Mouse (Mus musculus): ENCODE results near the gene Ndufaf5.

DNA sequence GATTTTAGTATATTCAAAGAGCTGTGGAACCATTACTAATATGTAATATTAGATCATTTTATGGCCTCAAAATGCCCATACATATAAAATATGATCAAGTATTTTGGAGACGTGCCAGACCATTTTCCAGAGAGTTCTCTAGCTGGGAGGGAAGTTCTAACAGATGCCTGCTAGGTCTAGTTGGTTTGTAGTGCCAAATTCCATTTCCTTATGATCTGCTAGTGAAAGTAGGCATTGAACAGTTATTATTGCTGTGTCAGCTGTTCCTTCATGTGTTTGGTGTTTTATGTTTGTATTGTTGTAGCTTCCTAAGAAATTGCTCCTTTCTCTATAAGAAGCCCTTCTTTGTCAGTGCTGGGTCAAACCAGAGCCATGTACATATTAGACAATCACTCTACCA is 45.5 kb downstream of the Ndufaf5 start:
- TF ChIP-seq CTCF (IDR thresholded peaks at IDR 0.05; ENCODE audit: control insufficient read depth, insufficient read depth, insufficient read length): no peak
- TF ChIP-seq MAX (IDR thresholded peaks at IDR 0.05): no peak
- TF ChIP-seq USF1 (IDR thresholded peaks at IDR 0.05; ENCODE audit: low read depth): no peak
